Mouse (Mus musculus) hindbrain, embryonic 11.5 days (tissue): ENCODE measurements around the gene Ppp1r9a. TPM values are rescaled to one million over a fixed set of nuclear protein-coding genes. Genes with fewer than 3 reads are reported as not detected.

Experiments
- ATAC-seq: fragments of 200-750 bp; cut with Nextera tagmentation; 2 replicates; pipeline ENCODE4 v1.8.0; 2017; ENCODE audit warnings: mild to moderate bottlenecking, moderate TSS enrichment, moderate library complexity; ENCODE audit not compliant: low FRiP score
- DNase-seq: peaks from one replicate; pipeline ENCODE4 v3.0.0-alpha.2; 2015; ENCODE audit warnings: low spot score
- H3K27ac ChIP-seq: fragments of 300-500 bp; sonication (generic); 2 replicates; pipeline ENCODE4 v1.5.1; 2014; ENCODE audit warnings: mild to moderate bottlenecking, low read depth, low read length
- H3K27me3 ChIP-seq: fragments of 300-500 bp; sonication (generic); 2 replicates; pipeline ENCODE4 v1.6.1; 2014; ENCODE audit warnings: mild to moderate bottlenecking, low read length, moderate library complexity, mixed read lengths; ENCODE audit not compliant: control insufficient read depth, insufficient read depth
- H3K36me3 ChIP-seq: fragments of 300-500 bp; sonication (generic); 2 replicates; pipeline ENCODE4 v1.6.1; 2014; ENCODE audit warnings: mild to moderate bottlenecking, low read length, moderate library complexity, mixed read lengths; ENCODE audit not compliant: control insufficient read depth, insufficient read depth
- H3K4me1 ChIP-seq: fragments of 300-500 bp; sonication (generic); replicated peaks from 2 replicates; pipeline ENCODE4 v1.6.1; 2014; ENCODE audit warnings: low read length, mixed read lengths; ENCODE audit not compliant: control insufficient read depth, insufficient read depth
- H3K4me2 ChIP-seq: fragments of 300-500 bp; sonication (generic); replicated peaks from 2 replicates; pipeline ENCODE4 v1.6.1; 2014; ENCODE audit warnings: mild to moderate bottlenecking, low read depth, low read length
- H3K4me3 ChIP-seq: fragments of 300-500 bp; sonication (generic); 2 replicates; pipeline ENCODE4 v1.5.1; 2014; ENCODE audit warnings: low read depth, low read length
- H3K9ac ChIP-seq: fragments of 300-500 bp; sonication (generic); 2 replicates; pipeline ENCODE4 v1.6.1; 2014; ENCODE audit warnings: low read depth, low read length
- H3K9me3 ChIP-seq: fragments of 300-500 bp; sonication (generic); 2 replicates; pipeline ENCODE4 v1.6.1; 2016; ENCODE audit warnings: low read length; ENCODE audit not compliant: control insufficient read depth
- WGBS: fragments of 180-500 bp; shearing (Covaris S2); extraction: QIAGEN DNeasy Blood & Tissue Kit; methylation state at CpG from one replicate; pipeline ENCODE4 v1.1.7; 2014; 5-methylcytosine and 5-hydroxymethylcytosine counted together
- polyA plus RNA-seq: library from polyadenylated mRNA; unstranded; fragments of >200 nt; fragmentation: Nextera tagmentation; extraction: Ambion mirVana; gene quantifications from 2 replicates; pipeline ENCODE4 v1.2.1, GENCODE M21; 2014

Gene Ppp1r9a
- polyA plus RNA-seq, 1 experiment from 2014 or later: 33.9 TPM

- WGBS: 84% methylated on average over 5 of the region's 5 CpGs
- H3K4me2 ChIP-seq: no peak overlapping the region
- H3K9me3 ChIP-seq: no peaks in the 10 kb centered on the region
- H3K27ac ChIP-seq: no peak overlapping the region
- no peaks in the 10 kb centered on the region for H3K36me3 ChIP-seq
- no peak for ATAC-seq
- no peaks in the 10 kb centered on the region for H3K27me3 ChIP-seq
- H3K4me1 ChIP-seq: peaks cover 2% of the 10 kb centered on the region; the same call in 1 of the 2 replicates
- DNase-seq: no peak
- H3K9ac ChIP-seq: no peak overlapping the region
- H3K4me3 ChIP-seq: no peak overlapping the region
Observed at GRCm38 (mm10) chr6:5029956-5030355, 127.2 kb downstream of the Ppp1r9a start.

DNA sequence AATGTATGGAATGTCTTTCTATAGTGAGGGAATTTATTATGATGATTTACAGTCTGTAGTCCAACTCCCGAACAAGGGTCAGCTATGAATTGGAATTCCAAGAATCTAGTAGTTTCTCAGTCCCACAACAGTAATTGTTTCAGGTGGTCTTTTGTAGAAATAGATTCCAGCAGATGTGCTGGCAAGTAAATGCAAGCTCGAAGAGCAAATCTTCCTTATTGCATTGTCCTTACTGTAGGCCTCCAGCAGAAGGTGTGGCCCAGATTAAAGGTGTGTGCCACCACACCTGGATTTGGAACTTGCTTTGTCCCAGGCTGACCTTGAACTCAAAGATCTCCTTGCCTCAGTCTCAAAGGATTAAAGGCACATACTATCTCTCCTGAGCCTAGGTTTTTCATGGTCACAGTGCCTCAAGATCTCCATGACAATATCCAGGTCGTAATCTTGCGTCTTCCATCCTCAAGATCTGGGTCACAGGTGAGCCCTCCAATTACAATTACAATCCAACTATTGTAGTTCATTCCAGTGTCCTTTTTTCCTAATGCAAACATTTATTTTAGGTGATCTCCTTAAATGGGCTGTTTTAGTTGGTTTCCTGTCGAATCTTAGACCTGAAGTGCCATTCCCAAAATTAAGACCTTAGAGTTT lies 130.4 kb downstream of the Ppp1r9a start:
- Histone ChIP-seq H3K4me3 (no peak overlapping the region), H3K9me3 (no peaks in the 10 kb centered on the region), H3K4me2 (no peak overlapping the region), H3K4me1 (peaks cover 2% of the 10 kb centered on the region; the same call in 1 of the 2 replicates), H3K9ac (no peak overlapping the region), H3K27me3 (no peaks in the 10 kb centered on the region), H3K36me3 (no peaks in the 10 kb centered on the region), H3K27ac (no peak overlapping the region)
- DNase-seq (no peak), ATAC-seq (no peak)
- 92% methylated on average over 5 of the region's 5 CpGs for WGBS

- H3K36me3 ChIP-seq: no peaks in the 10 kb centered on the region
- no peak overlapping the region for H3K9ac ChIP-seq
- no peak overlapping the region for H3K4me2 ChIP-seq
- H3K4me1 ChIP-seq: no peaks in the 10 kb centered on the region; the same call in 1 of the 2 replicates
- DNase-seq (no peak), ATAC-seq (no peak)
- no peaks in the 10 kb centered on the region for H3K27me3 ChIP-seq
- no peak overlapping the region for H3K27ac ChIP-seq
- H3K4me3 ChIP-seq: no peak overlapping the region
- no peaks in the 10 kb centered on the region for H3K9me3 ChIP-seq
- 91% methylated on average over 4 of the region's 4 CpGs for WGBS
Observed at GRCm38 (mm10) chr6:5037225-5037624, 134.5 kb downstream of the Ppp1r9a start.

DNA sequence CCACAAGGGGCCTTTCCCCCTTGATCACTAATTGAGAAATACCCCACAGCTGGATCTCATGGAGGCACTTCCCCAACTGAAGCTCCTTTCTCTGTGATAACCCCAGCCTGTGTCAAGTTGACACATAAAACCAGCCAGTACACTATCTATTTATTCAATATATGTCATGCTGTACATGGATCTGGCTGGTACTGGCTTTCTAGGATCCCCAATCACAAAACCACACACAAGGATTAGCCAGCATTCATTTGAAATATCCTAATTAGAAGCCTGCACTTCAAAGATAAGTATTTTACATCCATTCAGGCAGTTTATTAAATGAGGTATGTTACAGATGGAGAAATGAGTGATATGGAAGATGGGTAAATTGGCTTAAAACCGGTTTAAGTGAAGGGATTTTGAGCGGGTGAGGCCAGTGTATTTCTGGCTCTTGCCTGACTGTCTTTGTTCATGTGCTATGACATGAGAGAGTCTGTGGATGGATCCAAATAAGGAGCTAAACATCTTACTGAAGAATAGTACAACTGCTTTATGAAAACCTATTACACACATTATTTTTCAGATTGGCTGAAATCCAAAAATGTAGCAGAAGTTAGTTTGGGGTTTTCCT lies 135.5 kb downstream of the Ppp1r9a start:
- Histone ChIP-seq H3K9ac (no peak overlapping the region), H3K4me2 (no peak overlapping the region), H3K27me3 (no peaks in the 10 kb centered on the region), H3K36me3 (no peaks in the 10 kb centered on the region), H3K4me1 (no peaks in the 10 kb centered on the region; the same call in 1 of the 2 replicates), H3K4me3 (no peak overlapping the region), H3K27ac (no peak overlapping the region), H3K9me3 (no peaks in the 10 kb centered on the region)
- DNase-seq: no peak
- no peak for ATAC-seq
- WGBS: 88% methylated on average over 2 of the region's 2 CpGs

- Histone ChIP-seq H3K9ac (no peak overlapping the region), H3K27ac (no peak overlapping the region), H3K4me2 (no peak overlapping the region), H3K27me3 (no peaks in the 10 kb centered on the region), H3K9me3 (no peaks in the 10 kb centered on the region), H3K4me3 (no peak overlapping the region), H3K4me1 (no peaks in the 10 kb centered on the region; the same call in 1 of the 2 replicates), H3K36me3 (no peaks in the 10 kb centered on the region)
- DNase-seq (no peak), ATAC-seq (no peak)
- 68% methylated on average over 2 of the region's 2 CpGs for WGBS
Observed at GRCm38 (mm10) chr6:5039316-5039715, 136.6 kb downstream of the Ppp1r9a start.

- ATAC-seq: no peak
- 94% methylated on average over 6 of the region's 6 CpGs for WGBS
- H3K4me2 ChIP-seq: no peak overlapping the region
- no peak overlapping the region for H3K27ac ChIP-seq
- no peaks in the 10 kb centered on the region for H3K36me3 ChIP-seq
- H3K9ac ChIP-seq: no peak overlapping the region
- no peak for DNase-seq
- no peaks in the 10 kb centered on the region for H3K27me3 ChIP-seq
- H3K4me3 ChIP-seq: no peak overlapping the region
- no peaks in the 10 kb centered on the region for H3K4me1 ChIP-seq
- H3K9me3 ChIP-seq: no peaks in the 10 kb centered on the region
Observed at GRCm38 (mm10) chr6:5045854-5046253, 143.1 kb downstream of the Ppp1r9a start.

GRCm38 (mm10) chr6:5048025-5048424 lies 145.3 kb downstream of the Ppp1r9a start:
- 89% methylated on average over 3 of the region's 3 CpGs for WGBS
- H3K4me3 ChIP-seq: no peak overlapping the region
- no peak for DNase-seq
- no peak overlapping the region for H3K4me2 ChIP-seq
- no peaks in the 10 kb centered on the region for H3K27me3 ChIP-seq
- H3K4me1 ChIP-seq: no peaks in the 10 kb centered on the region
- no peaks in the 10 kb centered on the region for H3K9me3 ChIP-seq
- no peak overlapping the region for H3K27ac ChIP-seq
- ATAC-seq: no peak
- H3K9ac ChIP-seq: no peak overlapping the region
- H3K36me3 ChIP-seq: no peaks in the 10 kb centered on the region

- Histone ChIP-seq H3K4me1 (no peaks in the 10 kb centered on the region), H3K4me3 (no peak overlapping the region), H3K27ac (no peak overlapping the region), H3K36me3 (no peaks in the 10 kb centered on the region), H3K4me2 (no peak overlapping the region), H3K27me3 (no peaks in the 10 kb centered on the region), H3K9me3 (no peaks in the 10 kb centered on the region), H3K9ac (no peak overlapping the region)
- 66% methylated on average over 2 of the region's 2 CpGs for WGBS
- DNase-seq (no peak), ATAC-seq (no peak)
Observed at GRCm38 (mm10) chr6:5052309-5052708, 149.6 kb downstream of the Ppp1r9a start.

GRCm38 (mm10) chr6:5054446-5055095 lies 151.9 kb downstream of the Ppp1r9a start:
- ATAC-seq: no peak
- Histone ChIP-seq H3K9ac (no peak overlapping the region), H3K4me2 (no peak overlapping the region), H3K9me3 (no peaks in the 10 kb centered on the region), H3K4me1 (no peaks in the 10 kb centered on the region), H3K27me3 (no peaks in the 10 kb centered on the region), H3K36me3 (no peaks in the 10 kb centered on the region), H3K27ac (no peak overlapping the region), H3K4me3 (no peak overlapping the region)
- WGBS: 79% methylated on average over 4 of the region's 4 CpGs
- no peak for DNase-seq
